Mouse (Mus musculus): ENCODE data around the gene Rnf217.

- TF ChIP-seq CTCF (IDR thresholded peaks at IDR 0.05; ENCODE audit: control insufficient read depth, insufficient read depth, low read length) (no peak), POLR2A (IDR thresholded peaks at IDR 0.05; ENCODE audit: borderline replicate concordance, control insufficient read depth, low read depth, low read length) (no peak)
These were observed 53.5 kb downstream of the Rnf217 start for GRCm38 (mm10) chr10:31555433-31555960.
